Mouse (Mus musculus): ENCODE data around the gene Gpc4. TPM values are rescaled to one million over a fixed set of nuclear protein-coding genes. Genes with fewer than 3 reads are reported as not detected.

The Gpc4 gene
- 82.5 TPM for polyA plus RNA-seq (2014; fragmentation: Illumina TruSeq; extraction: RNeasy Lipid Tissue Mini Kit (QIAGEN cat#74804); ENCODE audit: low read depth, low replicate concordance)

DNA sequence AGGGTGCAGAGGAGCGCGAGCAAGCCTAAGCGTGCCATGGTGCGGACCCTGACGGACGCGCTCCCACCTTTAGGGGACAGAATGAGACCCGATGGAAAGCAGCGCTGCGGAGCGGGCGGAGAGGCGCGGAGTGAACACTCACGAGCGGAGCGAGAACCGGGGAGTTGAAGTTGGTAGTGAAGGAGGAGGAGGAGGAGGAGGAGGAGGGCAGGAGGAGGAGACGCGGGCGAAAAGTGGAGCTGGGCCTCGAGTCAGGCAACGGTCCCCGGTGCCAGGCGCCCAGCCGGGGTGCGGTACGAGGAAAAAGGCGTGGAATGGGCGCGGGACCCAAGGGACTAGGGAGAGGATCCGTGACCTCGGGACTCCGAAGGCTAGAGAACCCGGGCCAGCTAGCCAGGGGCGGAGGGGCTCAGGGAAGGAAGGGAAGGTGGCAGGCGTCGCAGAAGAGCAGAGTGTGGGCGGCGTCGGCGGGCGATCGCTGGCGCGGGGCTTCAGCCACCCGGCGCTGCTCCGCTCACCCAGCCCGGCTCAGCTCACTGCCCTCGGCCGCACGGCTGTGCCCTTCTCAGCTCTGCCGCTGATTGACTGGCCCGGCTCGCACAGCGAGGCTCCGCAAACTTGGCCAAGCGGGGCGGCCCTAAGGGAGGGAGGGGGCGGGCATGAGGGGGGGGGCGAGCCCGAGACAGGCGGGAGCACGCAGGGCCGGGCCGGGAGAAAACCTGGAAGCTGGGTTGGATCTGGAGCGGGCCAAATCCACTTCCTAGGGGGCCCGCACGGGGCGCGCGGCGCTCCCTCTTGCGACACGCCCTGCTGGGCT, at the start of gene Gpc4:
Gene Gpc4, minus strand, starts transcription at position 515 of the 817 bp plus-strand sequence.

Other genes starting within 250 kb of the Gpc4 start
- gene 1700080O16Rik, start 192.5 kb downstream of the Gpc4 start, polyA plus RNA-seq (2014; fragmentation: Illumina TruSeq; extraction: RNeasy Lipid Tissue Mini Kit (QIAGEN cat#74804); ENCODE audit: low read depth, low replicate concordance), result not detected